Mouse (Mus musculus) forebrain, embryonic 12.5 days (tissue): ENCODE results near the gene Pdzrn4. TPM values are rescaled to one million over a fixed set of nuclear protein-coding genes. Genes with fewer than 3 reads are reported as not detected.
"Not testable (repeated sequence)": the region's sequence is repeated elsewhere in the genome, so short reads cannot be mapped to it uniquely, and the experiment has no call there.

Experiments used
- ATAC-seq: fragments of 200-750 bp; cut with Nextera tagmentation; 2 replicates; pipeline ENCODE4 v1.8.0; 2017; ENCODE audit warnings: moderate TSS enrichment; ENCODE audit not compliant: low FRiP score
- H3K27ac ChIP-seq: fragments of 300-500 bp; sonication (generic); 2 replicates; pipeline ENCODE4 v1.5.1; 2016; ENCODE audit warnings: mild to moderate bottlenecking
- H3K27me3 ChIP-seq: fragments of 300-500 bp; sonication (generic); 2 replicates; pipeline ENCODE4 v1.6.1; 2016; ENCODE audit warnings: mild to moderate bottlenecking
- H3K36me3 ChIP-seq: fragments of 300-500 bp; sonication (generic); replicated peaks from 2 replicates; pipeline ENCODE4 v1.6.1; 2016; ENCODE audit warnings: mild to moderate bottlenecking
- H3K4me1 ChIP-seq: fragments of 300-500 bp; sonication (generic); 2 replicates; pipeline ENCODE4 v1.6.1; 2016
- H3K4me2 ChIP-seq: fragments of 300-500 bp; sonication (generic); 2 replicates; pipeline ENCODE4 v1.6.1; 2016; ENCODE audit warnings: mild to moderate bottlenecking, moderate library complexity
- H3K4me3 ChIP-seq: fragments of 300-500 bp; sonication (generic); replicated peaks from 2 replicates; pipeline ENCODE4 v1.5.1; 2016; ENCODE audit warnings: mild to moderate bottlenecking
- H3K9ac ChIP-seq: fragments of 300-500 bp; sonication (generic); 2 replicates; pipeline ENCODE4 v1.6.1; 2016; ENCODE audit warnings: mild to moderate bottlenecking
- H3K9me3 ChIP-seq: fragments of 300-500 bp; sonication (generic); 2 replicates; pipeline ENCODE4 v1.6.1; 2016
- WGBS: fragments of 180-500 bp; shearing (Covaris S2); methylation state at CpG from one replicate; pipeline ENCODE4 v1.1.7; 2016; 5-methylcytosine and 5-hydroxymethylcytosine counted together
- polyA plus RNA-seq: library from polyadenylated mRNA; unstranded; fragments of >200 nt; fragmentation: Nextera tagmentation; extraction: Ambion mirVana; gene quantifications from 2 replicates; pipeline ENCODE4 v1.2.1, GENCODE M21; 2016

Gene Pdzrn4
- 6.7 TPM in 2 replicates for polyA plus RNA-seq

DNA sequence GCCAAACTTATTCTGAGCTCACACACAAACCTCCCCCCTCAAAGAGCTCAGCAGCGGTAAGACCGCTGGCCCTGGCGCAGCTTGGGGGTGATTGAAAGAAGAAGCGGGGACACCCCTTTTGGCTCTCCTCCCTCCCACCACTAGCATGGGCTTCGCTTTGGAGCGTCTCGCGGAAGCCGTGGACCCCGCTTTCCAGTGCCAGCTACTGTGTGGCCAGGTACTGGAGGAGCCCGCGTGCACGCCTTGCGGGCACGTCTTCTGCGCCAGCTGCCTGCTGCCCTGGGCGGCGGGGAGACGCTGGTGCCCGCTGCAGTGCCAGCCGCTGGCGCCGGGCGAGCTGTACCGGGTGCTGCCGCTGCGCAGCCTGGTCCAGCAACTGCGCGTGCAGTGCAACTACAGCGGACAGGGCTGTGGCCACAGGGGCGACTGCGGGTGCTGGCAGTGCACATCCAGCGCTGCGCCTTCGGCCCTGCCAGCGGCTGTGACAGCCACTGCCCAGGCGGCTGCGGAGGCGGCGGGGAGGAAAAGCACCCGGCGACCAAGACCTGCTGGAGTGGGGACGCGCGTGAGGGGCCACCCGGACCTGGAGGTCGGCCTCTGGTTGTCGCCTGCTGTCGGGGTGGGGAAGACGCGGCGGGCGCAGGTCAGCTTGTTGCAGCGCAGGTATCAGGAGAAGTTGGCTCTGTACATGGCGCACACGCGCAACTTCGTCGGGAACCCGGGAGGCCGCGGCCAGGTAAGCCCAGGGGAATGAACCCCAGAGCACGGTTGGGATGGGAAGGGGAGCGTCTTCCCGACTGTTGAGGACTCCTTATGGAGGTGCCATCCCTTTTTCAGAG, at the start of gene Pdzrn4:
Gene Pdzrn4 (plus strand): TSS at position 112 of the 839 bp plus-strand sequence.
- Histone ChIP-seq H3K9ac (peak within 1 kb of the TSS; percentile 62), H3K27me3 (peaks cover 36% of the 10 kb centered on the region), H3K4me2 (peak within 1 kb of the TSS; percentile 99), H3K27ac (no peak within 1 kb of the TSS), H3K4me3 (peak within 1 kb of the TSS; percentile 59), H3K4me1 (peaks cover 16% of the 10 kb centered on the region), H3K9me3 (no peaks in the 10 kb centered on the region), H3K36me3 (no peaks in the 10 kb centered on the region)
- peak; percentile 75 for ATAC-seq
- WGBS = under 1% methylated on average over 64 of the region's 65 CpGs

GRCm38 (mm10) chr15:92347426-92347825, 49.3 kb upstream of the Pdzrn4 start:
- H3K27me3 ChIP-seq = no peaks in the 10 kb centered on the region
- no peak overlapping the region for H3K4me2 ChIP-seq
- H3K9ac ChIP-seq = no peak overlapping the region
- H3K27ac ChIP-seq = no peak overlapping the region
- H3K36me3 ChIP-seq = no peaks in the 10 kb centered on the region
- no peak overlapping the region for H3K4me3 ChIP-seq
- H3K4me1 ChIP-seq = peaks cover 8% of the 10 kb centered on the region; the same call in 1 of the 2 replicates
- no peak for ATAC-seq
- 61% methylated on average over 4 of the region's 4 CpGs for WGBS
- H3K9me3 ChIP-seq = no peaks in the 10 kb centered on the region

GRCm38 (mm10) chr15:92347902-92348301, 48.8 kb upstream of the Pdzrn4 start:
- H3K9ac ChIP-seq = no peak overlapping the region
- H3K27me3 ChIP-seq = no peaks in the 10 kb centered on the region
- ATAC-seq = peak; percentile 75
- H3K4me2 ChIP-seq = no peak overlapping the region
- H3K4me1 ChIP-seq = peaks cover 8% of the 10 kb centered on the region; the same call in 1 of the 2 replicates
- H3K4me3 ChIP-seq = no peak overlapping the region
- no peaks in the 10 kb centered on the region for H3K36me3 ChIP-seq
- no peaks in the 10 kb centered on the region for H3K9me3 ChIP-seq
- no peak overlapping the region for H3K27ac ChIP-seq
- WGBS = 49% methylated on average over 3 of the region's 3 CpGs

- not testable (repeated sequence) for H3K4me2 ChIP-seq, ATAC-seq, H3K9ac ChIP-seq, H3K9me3 ChIP-seq, H3K4me1 ChIP-seq, H3K27me3 ChIP-seq, H3K4me3 ChIP-seq, H3K36me3 ChIP-seq, H3K27ac ChIP-seq
Observed at GRCm38 (mm10) chr15:92348453-92348852, 48.2 kb upstream of the Pdzrn4 start.

- ATAC-seq = no peak
- Histone ChIP-seq H3K4me2 (no peak overlapping the region), H3K9me3 (no peaks in the 10 kb centered on the region), H3K27ac (no peak overlapping the region), H3K9ac (no peak overlapping the region), H3K4me1 (no peaks in the 10 kb centered on the region), H3K36me3 (no peaks in the 10 kb centered on the region), H3K27me3 (no peaks in the 10 kb centered on the region), H3K4me3 (no peak overlapping the region)
- WGBS = 70% methylated on average over 6 of the region's 6 CpGs
Observed at GRCm38 (mm10) chr15:92364153-92364552, 32.5 kb upstream of the Pdzrn4 start.

- Histone ChIP-seq H3K4me3 (no peak overlapping the region), H3K9ac (no peak overlapping the region), H3K4me1 (no peaks in the 10 kb centered on the region), H3K27ac (no peak overlapping the region), H3K36me3 (no peaks in the 10 kb centered on the region), H3K4me2 (no peak overlapping the region), H3K9me3 (no peaks in the 10 kb centered on the region), H3K27me3 (no peaks in the 10 kb centered on the region)
- ATAC-seq = no peak
Observed at GRCm38 (mm10) chr15:92364592-92364991, 32.1 kb upstream of the Pdzrn4 start.

GRCm38 (mm10) chr15:92394811-92395210, 1.9 kb upstream of the Pdzrn4 start:
- Histone ChIP-seq H3K36me3 (no peaks in the 10 kb centered on the region), H3K4me1 (peaks cover 16% of the 10 kb centered on the region), H3K4me3 (no peak overlapping the region), H3K27ac (no peak overlapping the region), H3K9me3 (no peaks in the 10 kb centered on the region), H3K4me2 (no peak overlapping the region), H3K27me3 (peaks cover 36% of the 10 kb centered on the region), H3K9ac (no peak overlapping the region)
- WGBS = 86% methylated on average over 5 of the region's 5 CpGs
- no peak for ATAC-seq

DNA sequence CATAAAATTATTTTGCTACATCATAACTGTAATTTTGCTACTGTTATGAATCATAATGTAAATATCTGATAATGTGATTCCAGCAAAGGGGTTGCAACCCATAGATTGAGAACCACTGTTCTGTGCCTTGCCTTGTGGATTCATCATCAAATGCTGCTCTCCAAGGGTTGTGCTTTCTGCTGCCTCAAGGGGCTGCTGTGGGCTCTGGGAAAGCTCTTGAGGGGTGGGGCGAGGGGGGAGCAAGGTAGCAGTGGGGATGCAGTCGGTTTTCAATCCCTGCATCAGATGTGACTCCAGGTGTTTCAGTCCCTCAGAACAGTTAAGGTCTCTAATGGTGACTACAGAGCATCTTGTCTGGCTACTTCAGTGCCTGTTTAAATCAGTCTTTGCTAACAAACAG, 2.1 kb downstream of the Pdzrn4 start:
- WGBS = 64% methylated on average over 2 of the region's 2 CpGs
- Histone ChIP-seq H3K36me3 (no peaks in the 10 kb centered on the region), H3K27me3 (peaks cover 36% of the 10 kb centered on the region), H3K9me3 (no peaks in the 10 kb centered on the region), H3K4me2 (no peak overlapping the region), H3K9ac (no peak overlapping the region), H3K27ac (no peak overlapping the region), H3K4me1 (peaks cover 16% of the 10 kb centered on the region), H3K4me3 (no peak overlapping the region)
- no peak for ATAC-seq

- H3K4me2 ChIP-seq = no peak overlapping the region
- WGBS = 88% methylated on average over 5 of the region's 5 CpGs
Observed at GRCm38 (mm10) chr15:92399278-92399677, 2.6 kb downstream of the Pdzrn4 start.

GRCm38 (mm10) chr15:92401554-92401953, 4.9 kb downstream of the Pdzrn4 start:
- H3K9me3 ChIP-seq = no peaks in the 10 kb centered on the region
- H3K9ac ChIP-seq = no peak overlapping the region
- H3K27ac ChIP-seq = no peak overlapping the region
- WGBS = 78% methylated on average over 6 of the region's 6 CpGs
- no peak overlapping the region for H3K4me2 ChIP-seq
- peaks cover 14% of the 10 kb centered on the region for H3K4me1 ChIP-seq
- no peaks in the 10 kb centered on the region for H3K36me3 ChIP-seq
- H3K4me3 ChIP-seq = no peak overlapping the region
- no peak for ATAC-seq
- H3K27me3 ChIP-seq = peaks cover 24% of the 10 kb centered on the region

More at GRCm38 (mm10) chr15:92399278-92399677, 2.6 kb downstream of the Pdzrn4 start:
- no peak for ATAC-seq
- H3K27ac ChIP-seq = no peak overlapping the region
- no peak overlapping the region for H3K9ac ChIP-seq
- H3K9me3 ChIP-seq = no peaks in the 10 kb centered on the region
- H3K4me1 ChIP-seq = peaks cover 16% of the 10 kb centered on the region
- H3K27me3 ChIP-seq = peaks cover 36% of the 10 kb centered on the region
- H3K36me3 ChIP-seq = no peaks in the 10 kb centered on the region
- no peak overlapping the region for H3K4me3 ChIP-seq

GRCm38 (mm10) chr15:92415323-92415722, 18.6 kb downstream of the Pdzrn4 start:
- peak overlapping the region; percentile 19; the same call in 1 of the 2 replicates for H3K4me2 ChIP-seq
- H3K36me3 ChIP-seq = no peaks in the 10 kb centered on the region
- peak; percentile 55; the same call in 1 of the 2 replicates for ATAC-seq
- WGBS = 7% methylated on average over 4 of the region's 4 CpGs
- no peak overlapping the region for H3K27ac ChIP-seq
- no peaks in the 10 kb centered on the region for H3K27me3 ChIP-seq
- no peak overlapping the region for H3K4me3 ChIP-seq
- peaks cover 32% of the 10 kb centered on the region for H3K4me1 ChIP-seq
- H3K9ac ChIP-seq = no peak overlapping the region
- H3K9me3 ChIP-seq = no peaks in the 10 kb centered on the region

DNA sequence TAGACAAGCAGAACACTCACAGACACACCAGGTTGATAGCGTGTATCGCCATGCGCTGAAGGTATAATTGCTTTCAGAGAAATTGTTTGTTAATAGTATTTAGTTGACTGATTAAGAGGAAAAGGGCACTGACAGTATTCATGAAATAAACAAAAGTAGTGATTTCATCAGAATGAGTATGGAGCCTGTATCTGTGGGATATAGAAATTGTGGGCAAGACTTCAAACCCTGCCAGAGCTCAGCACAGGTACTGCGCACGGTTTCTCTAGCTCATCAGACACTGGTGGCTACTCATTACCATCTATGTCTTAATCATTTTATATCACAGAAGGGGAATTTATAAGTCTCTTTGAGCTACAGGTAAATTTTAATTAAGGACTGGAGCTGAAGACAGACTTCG, 19.5 kb downstream of the Pdzrn4 start:
- Histone ChIP-seq H3K4me2 (no peak overlapping the region), H3K27me3 (no peaks in the 10 kb centered on the region), H3K36me3 (no peaks in the 10 kb centered on the region), H3K4me1 (peaks cover 32% of the 10 kb centered on the region), H3K9me3 (no peaks in the 10 kb centered on the region), H3K4me3 (no peak overlapping the region), H3K27ac (no peak overlapping the region), H3K9ac (no peak overlapping the region)
- WGBS = 72% methylated on average over 6 of the region's 6 CpGs
- no peak for ATAC-seq

- H3K4me1 ChIP-seq = peaks cover 32% of the 10 kb centered on the region
- WGBS = 32% methylated on average over 7 of the region's 7 CpGs
- H3K36me3 ChIP-seq = no peaks in the 10 kb centered on the region
- ATAC-seq = peak; percentile 30; the same call in 1 of the 2 replicates
- H3K9ac ChIP-seq = no peak overlapping the region
- no peak overlapping the region for H3K4me2 ChIP-seq
- no peak overlapping the region for H3K4me3 ChIP-seq
- H3K27ac ChIP-seq = no peak overlapping the region
- no peaks in the 10 kb centered on the region for H3K9me3 ChIP-seq
- no peaks in the 10 kb centered on the region for H3K27me3 ChIP-seq
Observed at GRCm38 (mm10) chr15:92416658-92417057, 20.0 kb downstream of the Pdzrn4 start.
